Mouse (Mus musculus): ENCODE data around the gene Gm31371. TPM values are rescaled to one million over a fixed set of nuclear protein-coding genes. Genes with fewer than 3 reads are reported as not detected.
"Not testable (repeated sequence)": the region's sequence is repeated elsewhere in the genome, so short reads cannot be mapped to it uniquely, and the experiment has no call there.

Gm31371 gene
- total RNA-seq (2021) = 0.30 TPM in 1 of 2 replicates, not detected in the other
- long read RNA-seq = 0 reads

GRCm38 (mm10) chr8:19903092-19903491, at the start of gene Gm31371:
TSS of gene Gm31371 (plus strand) at chr8:19903392.
- not testable (repeated sequence) for DNase-seq

- DNase-seq = not testable (repeated sequence)
Measured at GRCm38 (mm10) chr8:19906425-19907055, 3.3 kb downstream of the Gm31371 start.

GRCm38 (mm10) chr8:19908841-19909321, 5.7 kb downstream of the Gm31371 start:
- not testable (repeated sequence) for DNase-seq

GRCm38 (mm10) chr8:19919086-19919485, 15.9 kb downstream of the Gm31371 start:
- not testable (repeated sequence) for DNase-seq

- not testable (repeated sequence) for DNase-seq
Measured at GRCm38 (mm10) chr8:19934274-19934673, 31.1 kb downstream of the Gm31371 start.

- peak; percentile 1 for DNase-seq
Measured at GRCm38 (mm10) chr8:19935541-19936030, 32.4 kb downstream of the Gm31371 start.

GRCm38 (mm10) chr8:19960935-19961334, 57.7 kb downstream of the Gm31371 start:
- no peak for DNase-seq

- not testable (repeated sequence) for DNase-seq
Measured at GRCm38 (mm10) chr8:19963766-19964165, 60.6 kb downstream of the Gm31371 start.

- DNase-seq = peak; percentile 11
Measured at GRCm38 (mm10) chr8:19968151-19968550, 65.0 kb downstream of the Gm31371 start.

GRCm38 (mm10) chr8:19975237-19975636, 72.0 kb downstream of the Gm31371 start:
- DNase-seq = not testable (repeated sequence)

Other genes starting within 250 kb of the Gm31371 start
- 0.67 TPM in 1 of 2 replicates, not detected in the other for gene 4930467E23Rik, start 173.8 kb upstream of the Gm31371 start, total RNA-seq (2021)

All from adrenal gland, postnatal 25 days (tissue).